Mouse (Mus musculus) heart, postnatal 10 days (tissue): ENCODE measurements around the gene Gm6763. TPM values are rescaled to one million over a fixed set of nuclear protein-coding genes. Genes with fewer than 3 reads are reported as not detected.
"Not testable (repeated sequence)": the region's sequence is repeated elsewhere in the genome, so short reads cannot be mapped to it uniquely, and the experiment has no call there.

ENCODE experiments used
- DNase-seq, 2 experiments: peaks; one replicate each; pipeline ENCODE4 v3.0.0; 2021
- intact Hi-C: fragments of 180-260 bp; cut with DNase I; formaldehyde crosslinking; loops from one replicate; pipeline ENCODE4 v1.15.1; 2025
- total RNA-seq, 2 experiments: library from RNA; stranded (reverse); gene quantifications; 2 replicates each; pipeline ENCODE4 v1.2.3; 2021

Gm6763 gene
- not detected for total RNA-seq

DNA sequence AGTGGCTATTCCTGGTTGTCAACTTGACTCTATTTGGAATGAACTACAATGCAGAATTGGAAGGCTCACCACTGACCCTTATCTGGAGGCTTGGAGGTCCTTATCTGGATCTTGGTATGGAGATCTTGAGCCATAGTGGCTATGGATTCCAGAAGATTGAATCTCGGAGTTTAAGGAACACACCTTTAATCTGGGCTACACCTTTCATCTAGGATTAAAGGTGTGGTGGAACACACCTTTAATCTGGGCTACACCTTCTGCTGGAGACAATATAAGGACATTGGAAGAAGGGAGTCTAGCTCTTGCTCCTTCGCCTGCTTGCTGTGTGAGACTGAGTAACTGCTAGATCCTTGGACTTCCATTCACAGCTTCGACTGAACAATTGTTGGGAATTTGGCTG lies at the start of gene Gm6763:
Gene Gm6763 (plus strand): TSS at position 301 of the 400 bp plus-strand sequence.
- DNase-seq, intact Hi-C loops: not testable (repeated sequence)

DNA sequence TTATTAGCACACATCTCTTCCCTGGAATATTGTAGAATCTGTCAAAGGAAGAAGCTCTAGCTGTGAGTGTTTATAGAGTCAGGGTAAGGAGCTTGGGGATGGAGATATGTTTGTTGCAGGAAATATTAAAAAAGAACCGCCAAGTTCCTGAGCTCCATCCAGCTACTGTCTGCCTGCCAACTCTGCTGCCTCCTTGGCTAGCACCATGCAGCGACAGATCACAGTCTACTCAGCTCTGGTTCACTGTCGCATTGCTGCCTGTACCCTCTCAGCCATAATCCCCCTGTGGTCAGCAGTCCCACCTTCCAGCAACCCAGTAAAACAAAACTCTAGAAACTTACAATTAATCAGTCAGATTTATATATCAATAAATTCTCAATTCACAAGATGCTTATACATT lies 41.3 kb upstream of the Gm6763 start:
- DNase-seq = no peak
- intact Hi-C loops = no loop called here

DNA sequence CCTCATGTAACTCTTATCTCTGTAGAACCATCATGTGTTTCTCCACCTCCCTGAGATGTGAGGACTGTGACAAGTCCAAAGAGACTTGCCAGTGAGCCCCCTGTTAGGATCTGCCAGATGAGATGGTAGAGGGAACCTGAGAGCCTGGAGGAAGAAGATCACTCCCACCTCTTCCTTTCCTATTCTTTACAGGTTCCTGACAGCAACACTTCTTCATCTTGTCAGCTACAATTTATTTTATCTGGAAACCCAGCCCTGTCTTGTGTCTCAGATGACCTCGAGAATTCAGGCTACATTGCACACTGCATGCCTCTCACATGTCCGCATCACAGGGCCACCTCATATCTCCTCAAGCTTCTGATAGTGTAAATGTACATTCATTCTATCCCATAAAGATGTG lies 33.0 kb upstream of the Gm6763 start:
- no peak for DNase-seq
- intact Hi-C loops = no loop called here

DNA sequence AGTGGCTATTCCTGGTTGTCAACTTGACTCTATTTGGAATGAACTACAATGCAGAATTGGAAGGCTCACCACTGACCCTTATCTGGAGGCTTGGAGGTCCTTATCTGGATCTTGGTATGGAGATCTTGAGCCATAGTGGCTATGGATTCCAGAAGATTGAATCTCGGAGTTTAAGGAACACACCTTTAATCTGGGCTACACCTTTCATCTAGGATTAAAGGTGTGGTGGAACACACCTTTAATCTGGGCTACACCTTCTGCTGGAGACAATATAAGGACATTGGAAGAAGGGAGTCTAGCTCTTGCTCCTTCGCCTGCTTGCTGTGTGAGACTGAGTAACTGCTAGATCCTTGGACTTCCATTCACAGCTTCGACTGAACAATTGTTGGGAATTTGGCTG lies 8.6 kb upstream of the Gm6763 start, which contains the start of gene Gm21293:
Gene Gm21293 (plus strand): TSS at position 301 of the 400 bp plus-strand sequence.
- DNase-seq, intact Hi-C loops: not testable (repeated sequence)

DNA sequence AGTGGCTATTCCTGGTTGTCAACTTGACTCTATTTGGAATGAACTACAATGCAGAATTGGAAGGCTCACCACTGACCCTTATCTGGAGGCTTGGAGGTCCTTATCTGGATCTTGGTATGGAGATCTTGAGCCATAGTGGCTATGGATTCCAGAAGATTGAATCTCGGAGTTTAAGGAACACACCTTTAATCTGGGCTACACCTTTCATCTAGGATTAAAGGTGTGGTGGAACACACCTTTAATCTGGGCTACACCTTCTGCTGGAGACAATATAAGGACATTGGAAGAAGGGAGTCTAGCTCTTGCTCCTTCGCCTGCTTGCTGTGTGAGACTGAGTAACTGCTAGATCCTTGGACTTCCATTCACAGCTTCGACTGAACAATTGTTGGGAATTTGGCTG lies 8.4 kb downstream of the Gm6763 start, which contains the start of gene Gm8764:
Gene Gm8764 (plus strand): TSS at position 301 of the 400 bp plus-strand sequence.
- DNase-seq, intact Hi-C loops: not testable (repeated sequence)

DNA sequence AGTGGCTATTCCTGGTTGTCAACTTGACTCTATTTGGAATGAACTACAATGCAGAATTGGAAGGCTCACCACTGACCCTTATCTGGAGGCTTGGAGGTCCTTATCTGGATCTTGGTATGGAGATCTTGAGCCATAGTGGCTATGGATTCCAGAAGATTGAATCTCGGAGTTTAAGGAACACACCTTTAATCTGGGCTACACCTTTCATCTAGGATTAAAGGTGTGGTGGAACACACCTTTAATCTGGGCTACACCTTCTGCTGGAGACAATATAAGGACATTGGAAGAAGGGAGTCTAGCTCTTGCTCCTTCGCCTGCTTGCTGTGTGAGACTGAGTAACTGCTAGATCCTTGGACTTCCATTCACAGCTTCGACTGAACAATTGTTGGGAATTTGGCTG lies 16.9 kb downstream of the Gm6763 start, which contains the start of gene Gm21304:
Gene Gm21304 (plus strand): TSS at position 301 of the 400 bp plus-strand sequence.
- intact Hi-C loops, DNase-seq: not testable (repeated sequence)

DNA sequence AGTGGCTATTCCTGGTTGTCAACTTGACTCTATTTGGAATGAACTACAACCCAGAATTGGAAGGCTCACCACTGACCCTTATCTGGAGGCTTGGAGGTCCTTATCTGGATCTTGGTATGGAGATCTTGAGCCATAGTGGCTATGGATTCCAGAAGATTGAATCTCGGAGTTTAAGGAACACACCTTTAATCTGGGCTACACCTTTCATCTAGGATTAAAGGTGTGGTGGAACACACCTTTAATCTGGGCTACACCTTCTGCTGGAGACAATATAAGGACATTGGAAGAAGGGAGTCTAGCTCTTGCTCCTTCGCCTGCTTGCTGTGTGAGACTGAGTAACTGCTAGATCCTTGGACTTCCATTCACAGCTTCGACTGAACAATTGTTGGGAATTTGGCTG lies 25.4 kb downstream of the Gm6763 start, which contains the start of gene Gm21312:
Gene Gm21312 (plus strand): TSS at position 301 of the 400 bp plus-strand sequence.
- DNase-seq, intact Hi-C loops: not testable (repeated sequence)

DNA sequence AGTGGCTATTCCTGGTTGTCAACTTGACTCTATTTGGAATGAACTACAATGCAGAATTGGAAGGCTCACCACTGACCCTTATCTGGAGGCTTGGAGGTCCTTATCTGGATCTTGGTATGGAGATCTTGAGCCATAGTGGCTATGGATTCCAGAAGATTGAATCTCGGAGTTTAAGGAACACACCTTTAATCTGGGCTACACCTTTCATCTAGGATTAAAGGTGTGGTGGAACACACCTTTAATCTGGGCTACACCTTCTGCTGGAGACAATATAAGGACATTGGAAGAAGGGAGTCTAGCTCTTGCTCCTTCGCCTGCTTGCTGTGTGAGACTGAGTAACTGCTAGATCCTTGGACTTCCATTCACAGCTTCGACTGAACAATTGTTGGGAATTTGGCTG lies 33.9 kb downstream of the Gm6763 start, which contains the start of gene Gm20765:
Gene Gm20765 (plus strand): TSS at position 301 of the 400 bp plus-strand sequence.
- DNase-seq, intact Hi-C loops: not testable (repeated sequence)

DNA sequence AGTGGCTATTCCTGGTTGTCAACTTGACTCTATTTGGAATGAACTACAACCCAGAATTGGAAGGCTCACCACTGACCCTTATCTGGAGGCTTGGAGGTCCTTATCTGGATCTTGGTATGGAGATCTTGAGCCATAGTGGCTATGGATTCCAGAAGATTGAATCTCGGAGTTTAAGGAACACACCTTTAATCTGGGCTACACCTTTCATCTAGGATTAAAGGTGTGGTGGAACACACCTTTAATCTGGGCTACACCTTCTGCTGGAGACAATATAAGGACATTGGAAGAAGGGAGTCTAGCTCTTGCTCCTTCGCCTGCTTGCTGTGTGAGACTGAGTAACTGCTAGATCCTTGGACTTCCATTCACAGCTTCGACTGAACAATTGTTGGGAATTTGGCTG lies 42.4 kb downstream of the Gm6763 start, which contains the start of gene Gm4340:
Gene Gm4340 (plus strand): TSS at position 301 of the 400 bp plus-strand sequence.
- intact Hi-C loops, DNase-seq: not testable (repeated sequence)

Other genes with a start within 250 kb of the Gm6763 start
- gene Gm21293, start 8.5 kb upstream of the Gm6763 start, total RNA-seq = not detected
- not detected for gene Gm8764, start 8.5 kb downstream of the Gm6763 start, total RNA-seq
- not detected for gene Gm21304, start 17.0 kb downstream of the Gm6763 start, total RNA-seq
- gene Gm21312, start 25.5 kb downstream of the Gm6763 start, total RNA-seq = not detected
- not detected for gene Gm20765, start 34.0 kb downstream of the Gm6763 start, total RNA-seq
- not detected for gene Gm4340, start 42.5 kb downstream of the Gm6763 start, total RNA-seq